Mouse (Mus musculus) ES-Bruce4 (cell line): ENCODE measurements around the gene Pnmal1. TPM values are rescaled to one million over a fixed set of nuclear protein-coding genes. Genes with fewer than 3 reads are reported as not detected.

Experiments
- H3K27ac ChIP-seq: 2 replicates; pipeline ENCODE4 v1.5.1; 2012; ENCODE audit warnings: low read length, inconsistent platforms; ENCODE audit not compliant: insufficient read depth
- H3K27me3 ChIP-seq: 2 replicates; pipeline ENCODE4 v1.6.1; 2012; ENCODE audit warnings: mild to moderate bottlenecking, low read length, inconsistent platforms; ENCODE audit not compliant: control insufficient read depth, poor library complexity, insufficient read depth, severe bottlenecking
- H3K36me3 ChIP-seq: 2 replicates; pipeline ENCODE4 v1.6.1; 2012; ENCODE audit warnings: inconsistent platforms, mild to moderate bottlenecking, low read length, moderate library complexity; ENCODE audit not compliant: control insufficient read depth, poor library complexity, insufficient read depth, severe bottlenecking
- H3K4me1 ChIP-seq: one replicate; pipeline ENCODE4 v1.8.1; 2011; ENCODE audit warnings: low read length; ENCODE audit not compliant: control insufficient read depth, insufficient read depth
- H3K4me3 ChIP-seq: 2 replicates; pipeline ENCODE4 v1.5.1; 2011; ENCODE audit warnings: low read depth, mild to moderate bottlenecking, low read length
- H3K9ac ChIP-seq: 2 replicates; pipeline ENCODE4 v1.6.1; 2012; ENCODE audit warnings: low read depth, mild to moderate bottlenecking, inconsistent platforms; ENCODE audit not compliant: poor library complexity, severe bottlenecking
- H3K9me3 ChIP-seq: replicated peaks from 2 replicates; pipeline ENCODE4 v1.6.1; 2012; ENCODE audit warnings: mild to moderate bottlenecking, low read length, inconsistent platforms; ENCODE audit not compliant: control insufficient read depth, poor library complexity, insufficient read depth, severe bottlenecking
- CTCF ChIP-seq: IDR thresholded peaks from one replicate; pipeline ENCODE4 v1.8.1; 2011; ENCODE audit warnings: low read depth, low read length
- EP300 ChIP-seq: IDR thresholded peaks from 2 replicates; pipeline ENCODE4 v1.6.1; 2011; ENCODE audit warnings: low read depth, low read length; ENCODE audit not compliant: insufficient read depth
- POLR2A ChIP-seq: IDR thresholded peaks from one replicate; pipeline ENCODE4 v1.8.1; 2011; ENCODE audit warnings: low read length; ENCODE audit not compliant: insufficient read depth
- polyA plus RNA-seq: library from polyadenylated mRNA; stranded (reverse); fragments of >200 nt; gene quantifications from 2 replicates; pipeline ENCODE4 v1.2.4, GENCODE M21; 2011; ENCODE audit warnings: low read depth; ENCODE audit not compliant: missing spikeins, insufficient read depth, insufficient read length

Pnmal1 gene
- polyA plus RNA-seq, 1 experiment = not detected

DNA sequence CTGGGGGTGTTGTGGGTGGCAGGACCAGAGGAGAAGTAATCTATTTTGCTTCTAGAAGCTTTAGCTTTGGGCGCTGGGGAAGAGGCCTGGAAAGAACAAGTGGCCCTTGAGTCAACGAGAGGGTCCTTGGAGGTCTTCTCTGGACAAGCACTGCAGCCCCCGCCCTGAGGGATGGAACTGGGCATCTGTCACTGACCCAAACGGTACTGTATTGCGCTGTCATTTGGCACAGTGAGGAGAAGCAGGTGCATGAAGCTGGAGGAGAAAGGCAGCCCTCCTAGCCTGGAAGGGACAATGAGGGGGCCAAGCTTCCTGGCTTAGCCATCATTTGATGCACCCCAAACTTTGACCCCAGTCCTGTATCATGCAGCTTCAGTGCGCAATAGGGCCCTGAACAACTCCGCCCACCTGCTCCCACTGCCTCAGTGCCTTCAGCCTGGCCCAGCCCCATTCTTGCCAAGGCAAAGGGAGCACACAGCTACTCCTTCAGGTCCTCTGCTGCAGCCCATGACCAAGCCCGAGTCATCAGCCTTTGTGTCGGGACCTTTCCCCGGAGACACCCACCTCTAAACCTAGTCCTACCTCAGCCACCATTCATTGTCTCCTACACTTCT lies 37.0 kb upstream of the Pnmal1 start:
- peaks cover 5% of the 10 kb centered on the region for H3K36me3 ChIP-seq
- H3K9me3 ChIP-seq = no peaks in the 10 kb centered on the region
- no peak for TF ChIP-seq POLR2A
- no peak for TF ChIP-seq EP300
- TF ChIP-seq CTCF = no peak
- peak overlapping the region; percentile 94 for H3K4me3 ChIP-seq
- H3K27ac ChIP-seq = no peak overlapping the region
- peaks cover 4% of the 10 kb centered on the region for H3K4me1 ChIP-seq
- H3K9ac ChIP-seq = peak overlapping the region; percentile 97
- no peaks in the 10 kb centered on the region for H3K27me3 ChIP-seq

DNA sequence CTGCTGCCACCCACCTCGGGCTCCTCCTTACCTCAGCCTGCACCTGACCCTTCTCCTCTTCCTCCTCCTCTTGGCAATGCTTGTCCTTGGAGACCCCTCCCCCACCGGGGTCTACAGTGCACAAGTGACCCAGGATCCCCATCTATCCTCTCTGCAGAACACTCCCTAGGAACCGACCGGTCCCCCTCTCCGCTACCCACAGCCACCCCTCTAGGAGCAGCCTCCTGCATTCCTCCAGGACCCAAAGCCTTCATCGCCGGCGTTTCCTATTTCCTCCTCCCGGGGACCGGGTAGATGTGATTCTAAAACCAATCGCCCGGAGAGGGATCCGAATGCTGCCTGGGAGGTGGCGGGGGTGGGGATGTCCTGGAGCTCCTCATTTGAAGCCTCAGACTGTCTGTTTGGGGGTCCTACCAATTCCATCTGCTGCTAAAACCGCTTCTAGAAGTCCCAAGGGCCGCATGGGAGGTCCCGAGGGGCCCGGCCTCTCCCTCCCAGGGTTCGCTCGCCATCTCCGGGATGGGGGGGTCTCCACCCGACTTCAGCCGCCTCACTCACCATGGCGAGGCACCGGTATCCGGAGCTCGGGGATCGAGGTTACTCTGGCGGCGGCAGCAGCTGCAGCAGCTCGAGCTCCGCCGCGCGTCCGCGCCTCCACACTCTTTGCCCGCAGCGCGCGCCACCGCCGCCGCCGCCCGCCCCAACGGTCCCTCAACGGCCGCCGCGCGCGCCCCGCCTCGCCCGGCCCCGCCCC lies 36.0 kb upstream of the Pnmal1 start:
- H3K4me3 ChIP-seq = peak overlapping the region; percentile 94
- peak overlapping the region; percentile 97 for H3K9ac ChIP-seq
- H3K36me3 ChIP-seq = no peaks in the 10 kb centered on the region; the same call in none of the 2 replicates
- H3K27me3 ChIP-seq = no peaks in the 10 kb centered on the region
- no peak for TF ChIP-seq EP300
- no peak for TF ChIP-seq POLR2A
- H3K9me3 ChIP-seq = no peaks in the 10 kb centered on the region
- peaks cover 4% of the 10 kb centered on the region for H3K4me1 ChIP-seq
- H3K27ac ChIP-seq = peak overlapping the region; percentile 52

DNA sequence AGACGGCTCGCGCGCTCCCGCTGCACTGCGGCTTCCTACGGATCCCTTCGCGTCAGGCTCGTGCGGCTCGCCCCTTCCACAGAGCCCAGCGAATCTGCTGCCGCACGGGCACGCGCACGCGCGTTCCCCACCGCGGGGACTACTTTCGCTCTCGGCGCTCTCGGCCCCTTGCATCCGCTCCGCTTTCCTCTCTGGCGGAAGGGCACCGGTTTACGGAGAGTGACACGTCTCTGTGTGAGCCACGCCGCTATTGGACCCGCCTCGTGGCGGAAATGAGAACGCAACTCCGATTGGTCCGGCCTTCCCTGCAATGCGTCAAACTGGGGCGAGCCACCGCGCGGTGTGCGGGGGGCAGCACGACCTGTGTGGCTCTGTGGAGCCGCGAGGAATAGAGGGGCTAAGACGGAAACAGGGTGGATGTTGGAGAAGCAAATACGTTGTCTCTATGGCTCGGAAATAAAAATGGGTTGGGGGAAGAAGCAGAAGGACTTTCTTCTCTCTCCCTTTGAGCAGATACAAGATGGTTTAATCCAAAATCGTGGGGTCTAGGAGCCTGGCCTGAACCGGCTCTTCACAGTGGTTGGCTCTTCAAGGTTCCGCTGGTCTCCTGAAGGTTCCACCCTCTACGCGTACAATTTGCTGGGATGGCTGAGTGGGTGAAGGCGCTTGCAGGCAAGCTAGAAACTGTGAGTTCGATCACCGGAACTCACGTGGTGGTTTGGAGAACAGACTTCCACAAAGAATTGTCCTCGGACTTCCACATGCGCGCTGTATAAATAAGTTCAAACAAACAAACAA lies 35.2 kb upstream of the Pnmal1 start, which contains the start of gene Calm3:
Gene Calm3 (minus strand): TSS at position 78 of the 798 bp plus-strand sequence.
- TF ChIP-seq POLR2A (peak; percentile 85), CTCF (no peak), EP300 (peak; percentile 73)
- Histone ChIP-seq H3K4me1 (peaks cover 4% of the 10 kb centered on the region), H3K27me3 (no peaks in the 10 kb centered on the region), H3K4me3 (peak within 1 kb of the TSS; percentile 94), H3K36me3 (no peaks in the 10 kb centered on the region; the same call in 1 of the 2 replicates), H3K27ac (peak within 1 kb of the TSS; percentile 81), H3K9ac (peak within 1 kb of the TSS; percentile 97), H3K9me3 (no peaks in the 10 kb centered on the region)

DNA sequence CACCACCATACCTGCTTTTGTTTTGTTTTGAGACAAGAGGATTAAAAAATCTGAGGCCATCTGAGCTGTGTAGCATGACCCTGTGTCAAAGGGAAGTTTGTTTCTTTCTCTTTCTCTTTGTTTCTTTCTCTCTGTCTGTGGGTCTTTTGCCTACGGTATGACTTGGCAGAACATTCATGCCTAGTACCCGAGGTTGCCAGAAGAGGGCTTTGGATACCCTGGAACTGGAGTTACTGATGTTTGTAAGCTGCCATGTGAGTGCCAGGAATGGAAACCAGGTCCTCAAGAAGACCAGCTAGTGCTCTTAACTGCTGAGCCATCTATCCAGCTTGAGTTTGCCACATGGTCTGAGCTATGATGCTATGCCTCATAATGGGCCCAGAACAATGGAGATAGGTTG lies 31.1 kb upstream of the Pnmal1 start:
- no peaks in the 10 kb centered on the region for H3K9me3 ChIP-seq
- H3K27me3 ChIP-seq = no peaks in the 10 kb centered on the region
- H3K4me3 ChIP-seq = no peak overlapping the region

GRCm38 (mm10) chr7:16930850-16931249 lies 28.6 kb upstream of the Pnmal1 start:
- H3K27ac ChIP-seq = no peak overlapping the region
- H3K36me3 ChIP-seq = no peaks in the 10 kb centered on the region
- no peak overlapping the region for H3K4me3 ChIP-seq
- H3K9me3 ChIP-seq = no peaks in the 10 kb centered on the region
- TF ChIP-seq EP300 = no peak
- TF ChIP-seq CTCF = peak; percentile 48
- TF ChIP-seq POLR2A = no peak
- no peak overlapping the region for H3K9ac ChIP-seq
- H3K27me3 ChIP-seq = no peaks in the 10 kb centered on the region
- no peaks in the 10 kb centered on the region for H3K4me1 ChIP-seq

More for the DNA sequence above, 31.1 kb upstream of the Pnmal1 start:
- Histone ChIP-seq H3K36me3 (no peaks in the 10 kb centered on the region), H3K4me1 (no peaks in the 10 kb centered on the region), H3K9ac (no peak overlapping the region), H3K27ac (no peak overlapping the region)
- no peak for TF ChIP-seq CTCF
- no peak for TF ChIP-seq POLR2A
- TF ChIP-seq EP300 = no peak
